In the genomic region with DNA sequence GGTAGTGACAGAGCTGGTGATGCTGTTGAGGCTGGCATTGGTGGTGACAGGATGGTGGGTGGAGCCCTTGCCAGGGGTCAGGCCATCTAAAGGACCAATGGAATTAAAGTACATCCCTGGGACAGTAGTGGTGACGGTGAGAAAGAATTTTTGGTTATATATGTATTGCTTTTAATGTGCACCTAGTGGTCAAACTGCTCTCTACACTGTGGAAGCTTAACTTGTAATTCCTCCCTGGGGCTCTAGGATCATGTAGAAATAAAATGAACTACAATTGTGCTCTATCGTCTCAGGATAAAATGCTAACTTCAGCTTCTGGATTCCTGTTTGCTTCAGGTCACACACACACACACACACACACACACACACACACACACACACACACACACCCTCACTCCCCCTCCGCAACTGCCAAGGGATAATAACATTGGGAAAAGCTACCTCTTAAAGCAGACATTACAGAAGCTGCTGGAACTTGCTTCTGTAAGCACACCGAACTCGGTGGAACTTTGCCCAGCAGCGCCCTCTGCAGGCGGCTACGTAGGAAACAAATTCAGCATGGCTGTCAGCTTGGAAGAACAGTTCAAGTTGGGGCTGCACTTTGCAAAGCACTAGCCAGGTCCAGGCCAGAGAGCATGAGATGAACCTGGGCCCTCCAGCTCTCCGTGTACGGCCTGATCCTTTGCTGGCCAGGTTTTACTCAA, we compare ENCODE assay signal across 19 mouse cellular contexts. TPM values are rescaled to one million over a fixed set of nuclear protein-coding genes. Genes with fewer than 3 reads are reported as not detected.
DNase-seq lines count a peak whose midpoint lies in the region; ATAC-seq and TF ChIP-seq lines count a peak whose summit lies in the region.
"Not testable (repeated sequence)": the region's sequence is repeated elsewhere in the genome, so short reads cannot be mapped to it uniquely, and the experiment has no call there.
"Had no signal": no experiment of that assay in that cellular context is flagged by ENCODE, and none has a peak within 500 bp of the region (broad histone marks: within the 10 kb centered on the region; RNA-seq: fewer than 3 reads in every experiment).

No protein-coding gene starts in this region.

- DNase-seq in limb, embryonic 14.5 days (ENCODE audit: low spot score); stomach, postnatal 0 days (ENCODE audit: low spot score): not testable (repeated sequence)

- not testable (repeated sequence) for H3K9me3 ChIP-seq in hindbrain, embryonic 16.5 days (ENCODE audit: control insufficient read depth, low read length); intestine, embryonic 16.5 days (ENCODE audit: control insufficient read depth, low read length); limb, embryonic 14.5 days (ENCODE audit: control insufficient read depth, low read length); stomach, postnatal 0 days (ENCODE audit: control insufficient read depth, low read length)

- not testable (repeated sequence) for H3K4me2 ChIP-seq in hindbrain, embryonic 16.5 days (ENCODE audit: low read length); intestine, embryonic 16.5 days (ENCODE audit: low read depth, low read length); limb, embryonic 14.5 days (replicated peaks; ENCODE audit: low read depth, low read length, severe bottlenecking); stomach, postnatal 0 days (replicated peaks; ENCODE audit: low read depth)

- H3K27me3 ChIP-seq in hindbrain, embryonic 16.5 days (replicated peaks; ENCODE audit: control insufficient read depth, insufficient read depth, low read length); intestine, embryonic 16.5 days (replicated peaks; ENCODE audit: control insufficient read depth, insufficient read depth, low read length); limb, embryonic 14.5 days (ENCODE audit: control insufficient read depth, insufficient read depth, low read length); stomach, postnatal 0 days (ENCODE audit: control insufficient read depth, insufficient read depth, low read length): not testable (repeated sequence)

- H3K27ac ChIP-seq in hindbrain, embryonic 16.5 days (ENCODE audit: low read depth, low read length); intestine, embryonic 16.5 days (ENCODE audit: low read length); limb, embryonic 14.5 days (replicated peaks; ENCODE audit: low read depth, low read length); stomach, postnatal 0 days (replicated peaks): not testable (repeated sequence)

- not testable (repeated sequence) for TF ChIP-seq CTCF in stomach, postnatal 0 days (IDR thresholded peaks at IDR 0.05; ENCODE audit: low read depth)

- TF ChIP-seq EP300 in stomach, postnatal 0 days (optimal IDR thresholded peaks at IDR 0.05): not testable (repeated sequence)

- not testable (repeated sequence) for H3K9ac ChIP-seq in hindbrain, embryonic 16.5 days (ENCODE audit: low read depth, low read length); intestine, embryonic 16.5 days (ENCODE audit: low read depth, low read length); limb, embryonic 14.5 days (ENCODE audit: low read depth, low read length, severe bottlenecking); stomach, postnatal 0 days (ENCODE audit: low read length)

- WGBS in hindbrain, embryonic 16.5 days: 24% methylated on average over 2 of the region's 10 CpGs
- WGBS in intestine, embryonic 16.5 days: 25% methylated on average over 3 of the region's 10 CpGs
- WGBS in limb, embryonic 14.5 days: 13% methylated on average over 2 of the region's 10 CpGs
- 46% methylated on average over 2 of the region's 10 CpGs for WGBS in stomach, postnatal 0 days

- H3K4me3 ChIP-seq in hindbrain, embryonic 16.5 days (ENCODE audit: low read length); intestine, embryonic 16.5 days (ENCODE audit: low read length); limb, embryonic 14.5 days (replicated peaks; ENCODE audit: low read length); stomach, postnatal 0 days (ENCODE audit: low read depth, low read length): not testable (repeated sequence)

- H3K4me1 ChIP-seq in hindbrain, embryonic 16.5 days (ENCODE audit: control insufficient read depth, insufficient read depth, low read depth, low read length); intestine, embryonic 16.5 days (ENCODE audit: control insufficient read depth, insufficient read depth, low read length); limb, embryonic 14.5 days (ENCODE audit: control insufficient read depth, insufficient read depth, low read length); stomach, postnatal 0 days (replicated peaks; ENCODE audit: control insufficient read depth, insufficient read depth): not testable (repeated sequence)

- TF ChIP-seq POLR2A in limb, embryonic 14.5 days (IDR thresholded peaks at IDR 0.05; ENCODE audit: borderline replicate concordance, extremely low read depth, insufficient read depth, insufficient read length): not testable (repeated sequence)

- ATAC-seq in erythroblast, adult 5-6 weeks (replicated peaks; ENCODE audit: low FRiP score, poor library complexity, severe bottlenecking): peak; percentile 66
- peak; percentile 89 for ATAC-seq in frontal cortex, adult (ENCODE audit: low TSS enrichment)
- peak; percentile 52; the same call in 1 of the 2 replicates for ATAC-seq in hindbrain, embryonic 16.5 days
- 0 out of 2 replicates have a peak, but pooled peaks have one; percentile 46 for ATAC-seq in intestine, embryonic 16.5 days
- peak; percentile 44; the same call in 1 of the 2 replicates for ATAC-seq in limb, embryonic 14.5 days (ENCODE audit: low FRiP score, low read depth)
- ATAC-seq in megakaryocyte progenitor cell, adult 5-6 weeks (replicated peaks; ENCODE audit: poor library complexity): peak; percentile 63
- peak; percentile 51; the same call in 1 of the 2 replicates for ATAC-seq in stomach, postnatal 0 days (ENCODE audit: low FRiP score, low TSS enrichment)

- not testable (repeated sequence) for H3K36me3 ChIP-seq in hindbrain, embryonic 16.5 days (ENCODE audit: control insufficient read depth, insufficient read depth, low read length); intestine, embryonic 16.5 days (ENCODE audit: control insufficient read depth, insufficient read depth, low read length); limb, embryonic 14.5 days (ENCODE audit: control insufficient read depth, insufficient read depth, low read length); stomach, postnatal 0 days (ENCODE audit: control insufficient read depth, insufficient read depth, low read length)

RNA-seq across cellular contexts. Expression of a gene that starts 4.5 kb away (rescaled TPM):
- total RNA-seq in erythroblast, adult 5-6 weeks (2015; ENCODE audit: low replicate concordance): not detected in 2 replicates
- total RNA-seq in erythroblast, adult 5-6 weeks (2017; ENCODE audit: low replicate concordance): not detected in 2 replicates
- polyA plus RNA-seq in hindbrain, embryonic 16.5 days (2015; fragmentation: Nextera tagmentation; extraction: Ambion mirVana): 0.13 and 0.44 TPM in 2 replicates
- 0.11 and 0.13 TPM in 2 replicates for polyA plus RNA-seq in intestine, embryonic 16.5 days (2015; fragmentation: Nextera tagmentation; extraction: Ambion mirVana)
- polyA plus RNA-seq in limb, embryonic 14.5 days (2012; rRNA removed): 0.09 and 0.22 TPM in 2 replicates
- polyA plus RNA-seq in limb, embryonic 14.5 days (2014; fragmentation: Nextera tagmentation; extraction: Ambion mirVana): 0.12 TPM in 1 of 2 replicates, not detected in the other
- not detected in 2 replicates for total RNA-seq in megakaryocyte progenitor cell, adult 5-6 weeks (2015)
- not detected in 2 replicates for total RNA-seq in megakaryocyte progenitor cell, adult 5-6 weeks (2017)
- polyA plus RNA-seq in stomach, postnatal 0 days (2015; fragmentation: Nextera tagmentation; extraction: Ambion mirVana): 0.33 and 0.45 TPM in 2 replicates
- total RNA-seq: ES-E14; gastrocnemius, postnatal 10 days; gastrocnemius, postnatal 4 days; heart, postnatal 25 days had no signal
- polyA plus RNA-seq: embryonic facial prominence, embryonic 11.5 days; forebrain, embryonic 13.5 days; hindbrain, embryonic 11.5 days; hindbrain, embryonic 15.5 days had no signal

RNA-seq across cellular contexts. Expression of a gene that starts 25.7 kb away (rescaled TPM):
- total RNA-seq in erythroblast, adult 5-6 weeks (2015; ENCODE audit: low replicate concordance): 1.0 TPM in 1 of 2 replicates, not detected in the other
- total RNA-seq in erythroblast, adult 5-6 weeks (2017; ENCODE audit: low replicate concordance): 0.09 TPM in 1 of 2 replicates, not detected in the other
- not detected in 2 replicates for polyA plus RNA-seq in hindbrain, embryonic 16.5 days (2015; fragmentation: Nextera tagmentation; extraction: Ambion mirVana)
- 0.50 and 0.70 TPM in 2 replicates for polyA plus RNA-seq in intestine, embryonic 16.5 days (2015; fragmentation: Nextera tagmentation; extraction: Ambion mirVana)
- polyA plus RNA-seq in limb, embryonic 14.5 days (2012; rRNA removed): 0.16 and 0.27 TPM in 2 replicates
- 0.22 TPM in 1 of 2 replicates, not detected in the other for polyA plus RNA-seq in limb, embryonic 14.5 days (2014; fragmentation: Nextera tagmentation; extraction: Ambion mirVana)
- 0.94 TPM in 1 of 2 replicates, not detected in the other for total RNA-seq in megakaryocyte progenitor cell, adult 5-6 weeks (2015)
- total RNA-seq in megakaryocyte progenitor cell, adult 5-6 weeks (2017): 0.07 TPM in 1 of 2 replicates, not detected in the other
- polyA plus RNA-seq in stomach, postnatal 0 days (2015; fragmentation: Nextera tagmentation; extraction: Ambion mirVana): 0.10 TPM in 1 of 2 replicates, not detected in the other
- total RNA-seq: adrenal gland, postnatal 36 days; gastrocnemius, postnatal 10 days; heart, adult 8-10 months; heart, postnatal 25 days had no signal
- polyA plus RNA-seq: cerebellum, adult 2 months; embryonic facial prominence, embryonic 11.5 days; forebrain, embryonic 13.5 days; heart, embryonic 12.5 days; hindbrain, embryonic 11.5 days; hindbrain, embryonic 15.5 days had no signal

RNA-seq across cellular contexts. Expression of a gene that starts 32.4 kb away (rescaled TPM):
- total RNA-seq in erythroblast, adult 5-6 weeks (2015; ENCODE audit: low replicate concordance): 44.6 and 58.5 TPM in 2 replicates
- total RNA-seq in erythroblast, adult 5-6 weeks (2017; ENCODE audit: low replicate concordance): 77.3 and 107 TPM in 2 replicates
- 0.14 and 0.35 TPM in 2 replicates for polyA plus RNA-seq in hindbrain, embryonic 16.5 days (2015; fragmentation: Nextera tagmentation; extraction: Ambion mirVana)
- polyA plus RNA-seq in intestine, embryonic 16.5 days (2015; fragmentation: Nextera tagmentation; extraction: Ambion mirVana): 0.21 and 0.34 TPM in 2 replicates
- polyA plus RNA-seq in limb, embryonic 14.5 days (2012; rRNA removed): 0.14 and 0.19 TPM in 2 replicates
- not detected in 2 replicates for polyA plus RNA-seq in limb, embryonic 14.5 days (2014; fragmentation: Nextera tagmentation; extraction: Ambion mirVana)
- 0.05 and 1.8 TPM in 2 replicates for total RNA-seq in megakaryocyte progenitor cell, adult 5-6 weeks (2015)
- 0.14 and 0.50 TPM in 2 replicates for total RNA-seq in megakaryocyte progenitor cell, adult 5-6 weeks (2017)
- 0.05 and 0.10 TPM in 2 replicates for polyA plus RNA-seq in stomach, postnatal 0 days (2015; fragmentation: Nextera tagmentation; extraction: Ambion mirVana)
- total RNA-seq: adrenal gland, postnatal 36 days; heart, adult 8-10 months; heart, postnatal 25 days had no signal
